Mouse (Mus musculus) E14TG2a.4 (cell line): ENCODE measurements around the gene Mettl7a1.

ENCODE experiments used
- CTCF ChIP-seq: conservative IDR thresholded peaks from 2 replicates; pipeline ENCODE4 v1.5.1; 2014; ENCODE audit warnings: low read length
- NANOG ChIP-seq: IDR thresholded peaks from 2 replicates; pipeline ENCODE4 v1.6.1; 2014; ENCODE audit warnings: borderline replicate concordance, low read length, mixed read lengths

DNA sequence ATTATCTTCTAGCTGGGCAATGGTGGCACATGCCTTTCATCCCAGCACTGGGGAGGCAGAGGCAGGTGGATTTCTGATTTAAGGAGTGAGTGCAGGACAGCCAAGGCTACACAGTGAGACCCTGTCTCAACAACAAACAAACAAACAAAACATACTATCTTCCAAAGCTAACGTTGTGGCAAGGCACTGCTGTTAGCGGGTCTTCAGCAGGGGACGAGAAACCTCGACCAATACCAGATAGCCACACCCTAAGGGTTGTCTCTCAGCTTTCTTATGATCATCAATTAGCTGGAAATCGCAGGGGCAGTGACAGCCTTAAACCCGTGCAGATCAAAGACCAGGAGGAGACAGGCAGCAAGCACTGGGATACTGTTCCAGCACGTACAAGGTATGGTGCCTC is 60.3 kb downstream of the Mettl7a1 start, which contains the start of gene Higd1c:
- no peak for TF ChIP-seq CTCF
- no peak for TF ChIP-seq NANOG
